Mouse (Mus musculus) gastrocnemius, postnatal 10 days (tissue): ENCODE results near the gene S100a7a. TPM values are rescaled to one million over a fixed set of nuclear protein-coding genes. Genes with fewer than 3 reads are reported as not detected.

Source experiments
- DNase-seq: peaks from one replicate; pipeline ENCODE4 v3.0.0; 2021; ENCODE audit warnings: mixed read lengths
- long read RNA-seq, 2 experiments: library from polyadenylated mRNA; stranded (forward); transcript quantifications; one replicate each; pipeline ENCODE4 v2.0.0; 2021
- total RNA-seq, 2 experiments: library from RNA; stranded (reverse); gene quantifications; 2 replicates each; pipeline ENCODE4 v1.2.3; 2021

S100a7a gene
- not detected for total RNA-seq
- long read RNA-seq, experiment 1, result 0 reads
- long read RNA-seq, experiment 2, result 0 reads

DNA sequence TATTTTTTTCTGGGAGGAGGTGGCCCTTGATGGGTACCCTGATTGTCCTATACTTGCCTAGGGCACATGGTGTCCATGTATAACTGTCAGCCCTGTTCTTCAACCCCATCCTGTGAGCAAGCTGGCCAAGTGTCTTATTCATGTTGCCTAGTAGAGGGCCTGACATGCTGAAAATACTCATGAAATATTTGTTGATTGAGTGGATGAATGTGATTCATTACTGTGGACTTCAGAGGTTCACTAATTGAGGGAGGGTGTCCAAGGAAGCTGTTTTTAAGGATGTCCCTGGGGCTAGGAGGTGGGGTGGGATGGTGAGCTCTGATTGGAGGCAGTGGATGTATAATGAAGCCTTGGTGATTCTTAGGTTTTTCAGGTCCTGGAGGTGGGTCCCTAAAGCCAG, at the start of gene S100a7a:
S100a7a (plus strand) TSS at position 301 of the 400 bp plus-strand sequence.
- no peak for DNase-seq

DNA sequence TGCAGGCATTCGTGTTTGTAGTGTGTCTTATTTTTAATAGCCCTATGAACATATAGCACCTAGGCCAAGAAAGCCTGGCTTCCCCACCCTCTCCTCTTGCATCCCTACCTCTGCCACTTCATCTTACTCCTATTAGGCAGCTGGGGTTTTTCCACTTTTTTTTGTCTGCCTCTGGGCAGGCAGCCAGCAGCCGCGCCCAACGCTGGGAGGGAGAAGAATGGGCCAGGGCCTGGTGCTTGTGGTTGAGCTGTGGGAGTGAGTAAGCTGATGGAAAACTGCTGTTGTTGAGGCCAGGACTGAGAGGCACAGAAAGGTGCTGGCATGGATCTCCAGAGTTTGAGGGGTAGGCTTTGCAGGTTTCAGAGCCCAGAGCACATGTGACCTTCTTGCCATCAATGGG, 49.4 kb upstream of the S100a7a start:
- peak; percentile 79 for DNase-seq

DNA sequence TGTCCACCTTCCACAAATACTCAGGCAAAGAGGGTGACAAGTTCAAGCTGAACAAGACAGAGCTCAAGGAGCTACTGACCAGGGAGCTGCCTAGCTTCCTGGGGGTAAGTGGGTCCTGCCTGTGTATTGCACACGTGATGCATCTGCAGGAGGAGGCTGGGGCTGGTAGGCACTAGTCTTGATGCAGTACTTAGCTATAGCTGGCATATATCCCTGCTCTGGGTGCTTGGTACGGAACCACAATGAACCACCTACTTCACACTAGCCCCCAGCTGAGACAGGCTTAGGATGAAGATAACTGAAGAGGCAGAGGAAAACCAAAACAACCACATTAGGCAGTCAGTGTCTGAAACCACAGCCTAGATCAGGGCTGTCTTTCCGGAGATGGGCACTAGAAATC, 48.8 kb upstream of the S100a7a start:
- no peak for DNase-seq

DNA sequence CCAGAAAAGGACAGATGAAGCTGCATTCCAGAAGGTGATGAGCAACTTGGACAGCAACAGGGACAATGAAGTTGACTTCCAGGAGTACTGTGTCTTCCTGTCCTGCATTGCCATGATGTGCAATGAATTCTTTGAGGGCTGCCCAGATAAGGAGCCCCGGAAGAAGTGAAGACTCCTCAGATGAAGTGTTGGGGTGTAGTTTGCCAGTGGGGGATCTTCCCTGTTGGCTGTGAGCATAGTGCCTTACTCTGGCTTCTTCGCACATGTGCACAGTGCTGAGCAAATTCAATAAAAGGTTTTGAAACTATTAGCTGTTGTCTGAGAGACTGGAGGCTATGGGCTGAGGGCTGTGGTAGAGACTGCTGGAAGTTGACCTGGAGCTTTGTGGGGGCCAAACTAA, 48.1 kb upstream of the S100a7a start:
- DNase-seq, result no peak

DNA sequence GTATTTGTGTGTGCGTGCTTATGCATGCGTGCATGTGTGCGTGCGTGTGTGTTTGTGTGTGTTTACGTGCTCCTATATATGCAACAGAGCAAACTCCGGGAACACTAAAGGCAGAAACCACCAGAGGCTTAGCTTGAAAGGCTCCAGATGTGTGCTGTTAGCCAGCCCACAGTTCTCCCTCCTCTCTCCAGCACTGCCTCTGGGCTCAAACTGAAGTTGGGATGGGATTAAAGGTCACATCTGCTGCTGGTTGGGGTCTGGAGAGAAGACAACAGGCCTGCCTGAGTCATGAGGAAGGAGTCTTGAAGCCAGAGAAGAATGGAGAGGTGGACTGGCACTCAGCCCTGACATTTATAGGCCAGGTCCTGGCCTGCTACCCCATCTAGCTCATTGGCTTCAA, 47.6 kb upstream of the S100a7a start:
- DNase-seq, result no peak

DNA sequence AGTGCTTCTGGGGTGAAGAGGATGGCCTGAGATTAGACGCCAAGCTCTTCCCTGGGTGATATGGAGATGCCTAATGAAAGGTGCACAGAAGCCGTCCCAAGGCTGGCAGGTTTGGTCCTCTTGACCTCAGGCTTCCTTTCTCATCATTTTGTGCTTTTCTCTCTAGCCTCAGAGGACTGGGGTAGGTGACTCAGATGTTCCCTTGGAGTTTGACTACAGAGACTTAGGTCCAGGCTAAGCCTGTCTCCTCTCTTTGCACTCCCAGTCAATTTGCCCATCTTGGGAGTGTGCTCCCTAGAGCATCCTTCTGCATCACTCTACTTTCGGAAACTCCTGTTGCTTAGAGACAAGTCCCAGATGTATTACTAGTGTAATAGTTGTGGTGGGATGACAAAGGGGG, 46.5 kb upstream of the S100a7a start:
- no peak for DNase-seq

DNA sequence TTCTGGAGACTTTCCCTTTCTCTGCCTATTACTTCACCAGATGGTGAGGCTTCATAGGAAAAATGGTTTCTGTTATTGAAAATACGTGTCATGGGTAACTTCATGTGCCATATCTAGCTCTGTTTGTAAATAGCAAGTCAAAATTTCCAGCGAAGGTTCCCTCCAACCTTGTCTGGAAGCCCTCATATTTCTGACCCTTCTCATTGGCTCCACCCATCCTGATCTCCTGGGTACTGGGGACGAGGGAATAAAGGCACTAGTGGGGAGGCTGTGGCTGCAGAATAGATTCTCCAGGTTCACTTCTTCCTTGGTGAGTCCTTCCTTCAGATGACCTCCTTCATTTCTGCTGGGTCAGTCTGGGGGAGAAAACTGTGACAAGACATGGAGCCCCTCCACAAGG, 45.6 kb upstream of the S100a7a start, which contains the start of gene S100a5:
S100a5 (plus strand) TSS at position 301 of the 400 bp plus-strand sequence.
- DNase-seq, result no peak

DNA sequence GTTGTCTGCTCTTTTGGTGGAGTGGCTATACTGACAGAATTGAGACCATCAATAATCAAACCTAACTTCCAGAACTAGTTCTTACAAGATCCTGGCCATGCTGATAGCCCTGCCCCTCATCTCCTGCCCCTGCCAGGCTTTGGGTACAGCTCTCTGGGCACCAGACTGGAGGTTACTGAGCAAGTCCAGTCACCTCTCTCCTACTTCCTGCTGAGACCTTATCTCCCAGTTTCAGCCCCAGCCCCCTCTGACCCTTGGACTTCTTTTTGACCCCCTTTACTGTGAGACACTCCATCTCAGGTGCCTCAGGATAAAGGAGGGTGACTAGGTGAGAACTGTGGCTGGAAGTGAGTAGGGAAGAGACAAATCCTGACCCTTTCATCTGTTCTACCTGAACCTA, 44.7 kb upstream of the S100a7a start:
- DNase-seq, result no peak

DNA sequence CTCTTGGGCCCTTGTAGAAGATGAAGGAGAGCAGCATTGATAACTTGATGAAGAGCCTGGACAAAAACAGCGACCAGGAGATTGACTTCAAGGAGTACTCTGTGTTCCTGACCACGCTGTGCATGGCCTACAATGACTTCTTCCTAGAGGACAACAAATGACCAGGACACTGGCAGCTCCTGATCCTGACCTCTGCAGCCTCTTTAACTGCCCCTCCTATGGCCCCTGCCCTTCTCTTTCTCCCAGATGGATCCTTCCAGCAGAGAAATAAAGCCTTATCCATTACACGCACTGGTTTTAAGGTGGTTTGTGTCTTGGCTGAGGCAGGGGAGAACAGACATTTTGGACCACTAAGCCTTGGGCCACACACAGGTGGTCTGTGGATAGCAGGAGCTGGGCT, 42.3 kb upstream of the S100a7a start:
- DNase-seq, result no peak

DNA sequence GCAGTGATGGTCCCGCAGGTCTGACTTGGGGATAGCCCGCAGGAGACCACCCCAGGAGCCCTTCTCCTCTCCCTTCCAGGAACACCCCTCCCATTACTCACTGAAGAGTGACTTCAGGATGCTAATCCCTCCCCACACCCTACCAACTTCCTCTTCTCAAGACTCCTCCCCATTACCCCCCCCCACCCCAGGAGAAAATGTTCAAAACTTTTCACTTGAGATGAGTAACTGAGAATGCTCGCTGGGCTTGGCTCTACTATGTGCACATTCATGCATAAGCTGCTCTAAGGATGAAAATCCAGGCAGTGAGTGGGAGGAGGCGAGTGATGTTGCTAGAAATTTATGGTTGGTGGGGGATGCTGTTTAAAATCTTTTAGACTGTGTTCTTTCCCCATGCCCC, 41.8 kb upstream of the S100a7a start:
- DNase-seq, result no peak

DNA sequence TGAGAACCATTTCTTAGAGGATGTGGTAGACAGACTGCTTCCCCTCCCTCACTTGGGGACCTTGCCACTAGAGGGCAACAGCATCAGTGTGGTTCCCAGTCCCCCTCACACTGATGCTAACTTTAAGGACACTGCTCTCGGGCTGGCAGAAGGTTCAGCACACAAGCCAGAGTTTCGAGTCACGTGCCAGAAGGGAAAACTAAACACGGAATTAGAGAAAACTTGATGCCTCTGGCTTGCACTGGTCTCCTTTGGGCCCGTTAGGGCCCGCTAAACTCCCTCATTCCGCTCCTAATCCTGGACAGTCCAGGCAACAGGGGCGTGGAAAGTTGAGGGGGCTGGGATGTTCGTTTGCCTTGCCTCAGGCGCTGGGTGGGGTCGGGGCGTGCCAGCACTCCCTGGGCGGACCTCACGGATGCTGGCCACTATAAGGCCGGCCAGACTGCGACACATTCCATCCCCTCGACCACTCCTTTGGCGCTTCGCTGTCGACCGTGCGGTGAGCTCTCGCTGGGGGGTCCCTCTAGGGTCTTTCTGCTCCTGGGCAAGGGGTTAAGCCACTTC, 41.0 kb upstream of the S100a7a start, which contains the start of gene S100a6:
S100a6 (plus strand) TSS at position 155 of the 564 bp plus-strand sequence.
- DNase-seq, result peak; percentile 60

DNA sequence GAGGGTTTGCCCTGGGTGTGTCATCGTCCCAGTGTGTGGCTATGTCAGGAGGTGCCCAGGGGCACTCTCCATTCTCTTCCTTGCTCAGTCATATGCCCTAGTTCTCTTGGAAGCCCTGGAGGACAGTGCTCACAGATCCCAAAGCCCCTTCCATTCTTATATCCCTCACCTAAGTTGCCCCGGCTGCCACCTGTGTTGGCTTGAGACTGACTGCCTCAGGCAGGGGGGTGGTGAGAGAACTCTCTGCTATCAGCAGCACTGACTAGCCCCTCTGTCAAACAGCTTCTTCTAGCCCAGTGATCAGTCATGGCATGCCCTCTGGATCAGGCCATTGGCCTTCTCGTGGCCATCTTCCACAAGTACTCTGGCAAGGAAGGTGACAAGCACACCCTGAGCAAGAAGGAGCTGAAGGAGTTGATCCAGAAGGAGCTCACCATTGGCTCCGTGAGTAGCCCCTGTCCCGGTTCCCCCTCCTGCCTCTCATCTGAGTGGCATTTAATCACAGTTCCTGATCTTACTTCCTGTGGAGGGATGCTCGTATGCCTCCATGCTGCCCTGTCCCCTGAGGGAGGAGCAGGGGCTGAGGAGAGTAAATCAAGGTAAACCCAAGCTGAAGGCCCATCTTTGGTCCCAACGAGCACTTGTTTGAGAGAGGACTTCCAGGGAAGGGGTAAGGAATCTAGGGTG, 40.2 kb upstream of the S100a7a start:
- DNase-seq, result no peak

DNA sequence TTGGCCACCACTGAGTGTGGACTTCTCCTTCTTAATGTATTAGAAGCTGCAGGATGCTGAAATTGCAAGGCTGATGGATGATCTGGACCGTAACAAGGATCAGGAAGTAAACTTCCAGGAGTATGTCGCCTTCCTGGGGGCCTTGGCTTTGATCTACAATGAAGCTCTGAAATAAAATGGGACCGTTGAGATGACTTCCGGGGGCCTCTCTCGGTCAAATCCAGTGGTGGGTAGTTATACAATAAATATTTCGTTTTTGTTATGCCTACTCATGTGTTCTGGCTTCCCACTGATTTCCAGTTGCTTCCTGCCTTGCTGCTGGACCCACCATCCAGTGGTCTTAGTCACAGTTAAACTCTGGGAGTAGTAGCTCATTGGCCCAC, 39.7 kb upstream of the S100a7a start:
- no peak for DNase-seq

DNA sequence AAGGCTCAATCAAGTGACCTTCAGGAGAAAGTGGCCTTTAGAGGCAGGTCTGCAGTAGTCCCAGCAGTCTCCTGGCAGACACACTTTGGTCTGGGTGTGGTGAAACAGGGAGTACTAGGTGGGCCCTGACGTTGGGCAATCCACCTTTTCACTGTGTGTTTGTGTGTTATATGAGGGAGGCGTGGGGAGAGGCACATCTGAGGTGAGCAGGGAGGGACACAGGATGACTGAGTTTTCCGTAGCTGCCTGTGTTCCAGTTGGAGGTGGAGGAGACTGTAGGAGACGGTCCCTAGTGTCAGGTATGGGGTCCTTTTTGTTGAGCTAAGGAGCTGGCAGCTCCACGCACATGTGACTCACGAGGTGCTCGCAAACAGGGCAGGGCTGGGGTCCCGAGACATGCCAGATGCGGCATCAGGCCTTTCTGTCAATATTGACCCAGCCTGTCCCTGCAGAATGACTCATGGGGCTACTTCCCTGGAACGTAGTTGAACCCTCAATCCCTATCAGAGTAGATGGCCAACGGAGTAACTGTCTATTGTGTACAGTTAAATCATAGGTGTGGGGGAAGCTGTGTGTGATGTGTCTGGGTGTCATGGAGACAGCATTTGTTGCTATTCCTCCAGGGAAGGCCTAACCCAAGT, 39.1 kb upstream of the S100a7a start:
- DNase-seq, result no peak

DNA sequence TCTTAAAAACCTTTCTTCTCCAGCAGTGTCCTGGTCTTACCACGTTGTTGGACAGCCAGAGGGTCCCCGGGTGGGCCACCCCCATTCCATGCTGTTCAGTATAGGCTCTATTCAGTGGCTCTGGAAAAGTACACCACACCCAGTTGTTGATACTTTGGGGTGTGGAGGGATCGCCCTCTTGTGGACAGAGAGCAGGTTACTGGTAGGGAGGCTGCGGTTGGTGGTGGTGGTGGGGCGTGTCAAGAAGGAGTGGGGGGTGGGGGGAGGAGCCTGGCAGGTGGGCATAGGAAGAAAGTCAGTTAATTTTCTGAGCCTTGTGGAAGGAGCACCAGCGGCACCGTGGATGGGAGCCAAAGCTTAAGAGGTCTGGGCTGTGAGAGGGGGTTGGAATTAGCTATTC, 38.4 kb upstream of the S100a7a start:
- peak; percentile 69 for DNase-seq

DNA sequence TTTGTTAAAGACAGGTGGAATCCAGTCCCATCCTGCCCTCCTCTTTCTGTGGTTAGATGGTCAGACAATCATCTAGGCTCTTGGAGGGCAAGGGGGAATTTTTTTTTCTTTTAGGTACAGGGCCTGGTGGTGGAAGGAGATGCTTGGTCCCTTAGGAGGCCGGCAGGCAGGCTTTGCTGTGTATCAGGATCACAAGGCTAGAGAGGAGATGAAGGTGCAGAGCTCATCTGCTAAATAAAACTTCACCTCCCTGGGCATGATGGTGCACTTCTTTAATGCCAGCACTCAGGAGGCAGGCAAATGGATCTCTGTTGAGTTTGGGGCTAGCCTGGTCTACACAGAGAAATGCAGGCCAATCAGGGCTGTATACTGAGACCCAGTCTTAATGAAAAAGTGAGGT, 37.9 kb upstream of the S100a7a start:
- no peak for DNase-seq

DNA sequence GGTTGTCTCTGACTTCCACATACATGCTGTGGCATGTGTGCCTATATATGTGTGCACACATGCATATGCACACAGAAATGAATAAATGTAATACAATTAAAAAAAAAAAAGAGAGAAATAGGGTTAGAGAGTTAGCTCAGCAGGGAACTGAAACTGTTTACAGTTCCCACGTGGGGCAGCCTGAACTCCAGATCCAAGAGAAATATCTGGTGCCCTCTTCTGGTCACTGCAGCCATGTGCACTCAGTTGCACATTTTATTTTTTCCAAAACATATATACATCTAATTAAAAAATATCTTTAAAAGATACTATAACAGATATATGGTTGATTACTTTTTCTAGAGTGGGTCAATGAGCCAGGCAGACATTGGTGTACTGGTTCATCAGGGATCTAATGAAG, 36.2 kb upstream of the S100a7a start:
- no peak for DNase-seq

DNA sequence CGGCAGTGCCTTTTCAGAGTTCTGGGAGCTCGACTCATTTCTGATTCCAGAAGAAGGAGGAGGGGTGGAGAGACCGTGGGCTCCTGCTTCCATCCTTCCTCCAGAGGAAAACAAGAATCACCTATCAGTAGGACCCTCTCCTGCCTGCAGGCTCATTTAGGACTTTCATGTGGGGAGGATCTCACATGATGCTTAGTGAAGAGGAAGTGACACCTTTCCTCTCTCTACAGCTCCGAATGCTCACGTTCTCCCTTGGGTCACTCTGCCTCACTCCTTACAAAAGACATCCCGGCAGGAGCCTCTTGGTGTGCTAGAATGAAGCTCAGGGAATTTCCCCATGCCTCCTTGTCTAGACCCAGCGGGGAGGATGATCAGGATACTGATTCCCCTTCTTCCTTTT, 32.3 kb upstream of the S100a7a start:
- no peak for DNase-seq

DNA sequence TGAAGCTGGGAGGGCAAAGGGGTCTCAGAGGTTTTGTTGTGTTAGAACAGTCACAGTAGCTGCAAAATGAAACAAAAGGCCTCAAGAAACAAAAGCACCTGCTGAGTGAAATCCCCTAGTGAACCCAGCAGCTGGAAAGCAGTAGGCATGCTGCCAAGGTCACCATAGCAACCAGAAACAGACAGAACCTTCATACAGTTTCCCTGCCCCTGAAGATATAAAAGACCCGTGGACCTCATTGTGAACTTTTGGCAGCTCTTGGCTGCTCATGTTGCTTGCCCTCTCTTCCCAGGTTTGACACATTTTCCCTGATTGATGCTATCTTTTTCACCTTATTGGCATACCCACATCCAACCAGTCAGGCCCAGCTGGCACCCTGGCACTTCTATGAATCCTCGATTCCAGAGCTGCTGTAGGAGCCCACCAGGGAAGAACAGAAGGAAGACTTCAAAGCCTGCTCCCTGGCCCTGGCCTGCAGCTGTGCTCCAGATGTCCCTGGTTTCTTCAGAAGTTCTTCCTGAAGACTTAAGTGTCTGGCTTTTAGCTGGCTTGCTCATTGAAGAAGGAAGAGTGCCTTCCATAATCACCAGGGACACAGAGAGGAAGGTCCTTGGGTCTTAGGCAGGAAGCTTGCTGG, 30.3 kb upstream of the S100a7a start:
- peak; percentile 76 for DNase-seq

DNA sequence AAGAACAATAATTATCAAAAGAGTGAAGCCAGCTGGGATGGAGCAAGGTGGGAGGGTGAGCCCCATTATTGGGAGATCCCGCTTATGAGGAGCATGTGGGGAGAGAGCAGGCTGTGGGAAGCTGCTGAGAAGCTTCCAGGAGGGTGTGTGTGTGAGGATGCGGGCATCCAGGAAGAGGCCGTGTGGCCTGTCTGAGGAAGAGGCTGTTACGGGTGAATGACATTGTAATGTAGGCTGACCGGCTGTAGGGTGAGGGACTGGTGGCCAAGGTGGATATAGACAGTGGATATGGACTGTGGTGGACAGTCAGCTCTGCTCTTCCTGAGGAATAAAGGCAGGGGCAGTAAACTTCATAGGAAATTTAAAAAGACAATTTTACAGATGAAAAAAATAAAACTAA, 28.3 kb upstream of the S100a7a start:
- DNase-seq, result no peak

DNA sequence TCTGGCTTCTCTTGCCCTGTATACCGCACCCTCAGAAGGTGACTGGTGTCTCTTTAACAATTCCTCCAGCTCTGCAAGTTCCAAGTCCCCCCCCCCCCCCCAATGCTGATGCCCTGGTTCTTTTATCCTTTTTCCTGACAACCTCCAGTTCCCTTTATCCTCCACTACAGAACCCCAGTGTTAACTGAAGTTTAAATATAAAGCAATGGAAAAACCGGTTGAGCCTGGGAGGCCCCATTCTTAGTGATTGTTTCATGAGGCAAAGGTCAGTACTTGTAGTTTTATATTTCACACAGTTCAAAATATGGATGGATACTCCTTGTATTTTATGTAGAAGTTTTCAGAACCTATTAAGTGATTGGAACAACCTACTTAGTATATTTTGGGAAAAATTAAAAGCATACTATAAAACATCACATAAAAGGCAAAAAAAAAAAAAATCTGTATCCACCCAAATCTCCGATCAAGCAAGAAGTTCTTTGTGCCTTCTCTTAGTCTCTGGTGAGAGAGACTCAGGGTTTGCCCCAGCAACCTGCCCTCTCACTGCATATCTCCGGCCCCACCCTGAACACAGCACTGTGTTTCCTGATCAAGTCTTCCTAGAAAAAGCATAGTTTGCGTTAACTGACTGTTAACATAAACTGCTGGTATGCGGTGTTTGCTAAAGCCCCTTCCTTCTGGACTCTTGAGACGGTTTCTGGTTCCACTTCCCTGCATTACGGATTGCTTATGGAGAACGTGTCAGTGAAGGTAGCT, 27.4 kb upstream of the S100a7a start:
- no peak for DNase-seq

DNA sequence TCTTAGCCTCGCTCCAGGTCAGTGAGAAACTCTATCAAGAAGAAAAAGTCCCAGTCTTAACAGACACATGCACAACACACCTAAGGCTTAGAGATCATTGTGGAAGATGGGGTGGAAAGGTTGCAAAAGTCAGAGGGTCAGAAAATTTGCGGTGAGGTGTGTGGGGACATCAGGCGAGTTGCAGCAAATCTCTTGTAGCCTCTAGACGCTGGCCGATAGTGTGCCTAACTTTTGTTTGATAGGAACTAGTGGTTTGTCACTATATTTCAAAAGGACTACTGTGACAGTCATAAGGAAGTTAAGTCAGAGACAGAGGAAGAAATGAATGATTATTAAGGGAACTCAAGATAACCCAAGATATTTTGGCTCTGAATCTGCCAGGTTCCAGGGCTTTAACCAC, 26.5 kb upstream of the S100a7a start:
- DNase-seq, result no peak

DNA sequence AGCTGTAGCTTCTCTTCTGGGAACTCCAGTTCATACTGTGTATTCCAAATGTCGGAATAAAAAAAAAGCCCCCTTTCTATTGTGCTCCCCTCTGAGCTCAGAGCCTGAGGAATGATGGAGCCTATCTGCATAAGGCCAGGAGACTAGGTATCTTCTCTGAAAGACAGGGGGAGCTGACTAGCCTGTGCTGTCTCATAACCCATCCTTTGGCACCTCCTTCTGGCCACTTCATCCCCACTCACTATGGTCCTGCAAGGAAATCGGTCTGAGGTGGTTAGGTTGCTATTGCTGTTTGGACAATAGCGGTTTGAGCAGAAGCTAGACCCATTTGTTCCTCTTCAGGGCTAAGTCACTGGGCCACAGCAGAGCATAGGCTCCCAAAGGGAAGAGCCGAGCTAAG, 26.0 kb upstream of the S100a7a start:
- DNase-seq, result no peak
